Mouse (Mus musculus): ENCODE measurements at regions not wholly inside any gene's neighbourhood (a gene's known extent, or its start where the extent isn't known, plus 50 kb on each side); places are given as distances from the start of the nearest gene placed in this dataset.

- TF ChIP-seq GATA4 (IDR thresholded peaks at IDR 0.05; ENCODE audit: insufficient replicate concordance, low read length) = no peak
Measured at GRCm38 (mm10) chr12:106389214-106389613, 379.2 kb downstream of the Vrk1 start.

DNA sequence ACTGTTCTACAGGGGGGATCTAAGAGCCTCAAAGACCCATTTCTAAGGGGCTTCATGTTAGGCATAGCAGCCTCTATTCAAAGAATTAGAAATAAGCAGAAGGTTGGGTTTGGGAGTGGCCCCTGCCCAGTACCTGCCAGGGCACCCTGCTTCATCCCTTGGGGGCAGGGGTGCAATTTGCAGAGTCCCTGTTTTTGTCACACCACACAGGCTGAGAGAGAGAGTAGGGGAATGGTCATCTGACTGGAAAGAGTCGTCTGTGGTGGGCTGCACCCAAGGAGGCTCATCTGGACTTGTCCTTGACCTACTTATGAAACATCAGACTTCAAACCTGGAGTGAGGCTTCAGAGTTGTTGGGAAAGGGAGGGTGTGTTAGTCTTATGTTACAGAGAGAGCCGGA lies 382.3 kb downstream of the Vrk1 start:
- no peak for TF ChIP-seq GATA4 (IDR thresholded peaks at IDR 0.05; ENCODE audit: insufficient replicate concordance, low read length)

GRCm38 (mm10) chr12:106399085-106399484 lies 389.1 kb downstream of the Vrk1 start:
- no peak for TF ChIP-seq GATA4 (IDR thresholded peaks at IDR 0.05; ENCODE audit: insufficient replicate concordance, low read length)

DNA sequence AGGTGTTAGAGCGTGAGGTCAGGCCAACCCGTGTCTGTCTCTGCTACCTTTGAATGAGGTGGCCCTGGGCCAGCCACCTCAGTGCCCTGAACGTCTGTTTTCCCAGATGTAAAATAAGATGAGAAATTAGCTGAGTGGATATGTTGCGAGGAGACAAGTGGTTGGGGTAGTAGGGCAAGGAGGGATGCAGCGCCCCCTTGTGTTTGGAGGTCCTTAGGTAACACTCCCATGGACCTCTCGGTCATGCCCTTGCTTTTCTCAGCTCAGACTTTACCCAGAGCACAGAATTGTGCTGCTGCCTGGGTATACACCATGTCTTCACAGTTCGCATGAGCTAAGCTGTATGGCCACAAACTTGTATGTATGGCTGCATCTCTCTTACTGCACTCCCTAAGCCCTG lies 401.0 kb downstream of the Vrk1 start:
- no peak for TF ChIP-seq GATA4 (IDR thresholded peaks at IDR 0.05; ENCODE audit: insufficient replicate concordance, low read length)

GRCm38 (mm10) chr12:106426631-106427030 lies 416.6 kb downstream of the Vrk1 start:
- TF ChIP-seq GATA4 (IDR thresholded peaks at IDR 0.05; ENCODE audit: insufficient replicate concordance, low read length) = no peak

- TF ChIP-seq GATA4 (IDR thresholded peaks at IDR 0.05; ENCODE audit: insufficient replicate concordance, low read length) = no peak
Measured at GRCm38 (mm10) chr12:106429991-106430390, 420.0 kb downstream of the Vrk1 start.

DNA sequence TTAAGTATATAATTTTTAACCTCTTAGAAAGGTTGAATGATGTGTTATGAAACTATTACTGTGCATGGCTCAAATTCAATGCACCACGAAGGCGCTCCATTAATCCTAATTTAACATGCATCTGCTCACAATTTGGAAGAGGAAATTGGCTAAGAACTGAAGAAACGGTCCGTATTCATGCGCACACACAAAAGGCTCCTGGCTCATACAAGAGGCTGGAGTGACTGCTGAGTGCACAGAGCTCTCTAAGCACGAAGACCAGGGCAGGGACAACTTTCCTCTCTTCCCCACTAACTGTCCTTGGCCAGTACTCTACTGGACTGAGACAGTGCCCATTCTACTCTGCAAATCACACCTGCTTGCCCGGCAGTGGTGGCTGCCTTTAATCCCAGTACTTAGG lies 435.1 kb downstream of the Vrk1 start:
- no peak for TF ChIP-seq GATA4 (IDR thresholded peaks at IDR 0.05; ENCODE audit: insufficient replicate concordance, low read length)

GRCm38 (mm10) chr12:106445976-106446375 lies 435.9 kb downstream of the Vrk1 start:
- no peak for TF ChIP-seq GATA4 (IDR thresholded peaks at IDR 0.05; ENCODE audit: insufficient replicate concordance, low read length)

- no peak for TF ChIP-seq GATA4 (IDR thresholded peaks at IDR 0.05; ENCODE audit: insufficient replicate concordance, low read length)
Measured at GRCm38 (mm10) chr12:106446876-106447532, 437.0 kb downstream of the Vrk1 start.

DNA sequence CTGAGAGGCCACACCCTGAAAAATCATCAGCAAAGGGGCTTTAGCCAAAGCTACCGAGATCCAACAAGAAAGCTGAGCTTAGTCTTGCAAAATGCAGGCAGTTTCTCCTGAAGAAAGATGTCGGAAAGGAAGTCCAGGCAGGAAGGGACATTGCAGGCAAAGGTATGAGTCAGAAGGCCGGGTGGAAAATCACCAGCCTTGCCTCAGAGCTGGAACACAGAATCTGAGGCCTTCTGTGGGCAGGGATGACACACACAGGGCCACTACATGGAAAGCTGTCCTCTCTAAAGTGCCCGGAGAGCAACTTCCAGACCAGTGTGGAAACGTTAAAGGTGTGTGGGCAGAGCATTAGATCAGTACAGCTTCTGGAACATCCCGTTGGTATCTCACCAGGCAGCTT lies 438.5 kb downstream of the Vrk1 start:
- no peak for TF ChIP-seq GATA4 (IDR thresholded peaks at IDR 0.05; ENCODE audit: insufficient replicate concordance, low read length)

DNA sequence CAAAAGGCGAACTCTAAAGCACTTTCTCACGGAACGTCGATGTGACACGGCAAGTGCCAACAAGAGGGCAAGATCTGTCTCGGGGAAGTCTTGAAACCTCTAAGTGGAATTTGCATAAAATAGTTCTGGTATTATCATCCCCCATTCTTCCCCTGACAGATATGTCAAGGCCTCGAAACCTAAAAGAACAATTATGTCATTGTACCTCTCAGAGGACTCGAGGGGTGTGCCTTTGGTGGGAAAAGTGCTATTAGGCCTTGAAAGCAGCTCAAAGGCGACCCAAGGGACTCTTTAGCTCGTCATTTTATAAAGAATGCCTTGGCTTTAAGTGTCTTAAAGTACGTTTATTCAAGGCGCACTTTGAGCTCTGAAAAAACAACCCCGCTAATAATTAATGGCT lies 443.5 kb downstream of the Vrk1 start:
- no peak for TF ChIP-seq GATA4 (IDR thresholded peaks at IDR 0.05; ENCODE audit: insufficient replicate concordance, low read length)

DNA sequence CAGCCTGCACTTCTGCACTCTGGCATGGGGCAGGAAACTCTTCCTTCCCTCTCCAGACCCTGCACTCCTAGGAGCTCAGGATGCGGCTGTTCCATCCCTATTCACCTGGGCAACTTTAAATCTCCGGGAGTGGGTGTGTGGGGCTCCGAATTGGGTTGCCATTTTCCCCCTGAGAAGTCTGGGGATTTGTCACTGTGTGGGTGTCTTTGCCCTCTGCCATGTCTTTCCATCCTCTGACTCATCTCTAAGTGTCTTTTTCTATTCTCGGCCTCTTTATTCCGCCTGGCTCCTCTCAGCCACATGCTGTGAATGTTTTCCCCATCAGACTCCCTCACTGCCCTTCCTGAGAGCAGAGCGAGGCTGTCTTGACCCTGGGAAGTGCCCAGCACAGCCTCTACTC lies 448.2 kb downstream of the Vrk1 start:
- TF ChIP-seq GATA4 (IDR thresholded peaks at IDR 0.05; ENCODE audit: insufficient replicate concordance, low read length) = no peak

GRCm38 (mm10) chr12:106460650-106461049 lies 450.6 kb downstream of the Vrk1 start:
- TF ChIP-seq GATA4 (IDR thresholded peaks at IDR 0.05; ENCODE audit: insufficient replicate concordance, low read length) = no peak

GRCm38 (mm10) chr12:106462281-106462680 lies 452.3 kb downstream of the Vrk1 start:
- TF ChIP-seq GATA4 (IDR thresholded peaks at IDR 0.05; ENCODE audit: insufficient replicate concordance, low read length) = no peak

GRCm38 (mm10) chr12:106464701-106465100 lies 454.7 kb downstream of the Vrk1 start:
- no peak for TF ChIP-seq GATA4 (IDR thresholded peaks at IDR 0.05; ENCODE audit: insufficient replicate concordance, low read length)

DNA sequence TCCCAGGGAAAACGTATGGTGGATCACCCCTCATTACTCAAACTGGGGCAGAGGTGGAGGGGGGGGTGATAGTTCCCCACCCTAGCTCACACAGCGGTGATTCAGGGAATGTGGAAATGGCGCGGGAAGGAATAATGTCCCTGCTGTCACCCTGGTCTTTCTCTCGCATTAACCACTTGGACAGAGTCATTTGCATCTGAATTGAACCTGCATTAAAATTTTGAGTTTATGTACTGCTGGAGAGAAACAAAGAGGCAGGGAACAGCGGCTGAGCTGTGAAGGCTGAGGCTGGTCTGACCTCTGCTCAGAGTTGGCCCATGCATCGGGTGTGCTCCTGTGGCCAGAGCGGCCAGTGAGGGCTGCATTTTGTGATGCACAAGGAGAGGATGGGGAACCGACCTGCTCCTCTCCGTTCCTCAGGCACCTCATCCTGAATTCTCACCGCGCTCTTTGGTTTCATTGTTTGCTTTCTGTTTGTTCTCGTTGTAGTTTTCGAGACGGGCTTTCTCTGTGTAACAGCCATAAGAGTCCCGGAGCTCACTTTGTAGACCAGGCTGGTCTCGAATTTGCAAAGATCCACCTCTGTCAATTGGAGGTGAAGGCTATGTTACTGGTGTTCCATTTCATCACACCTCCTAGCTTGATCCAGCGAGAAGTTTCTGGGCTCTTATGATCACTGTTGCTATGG lies 458.3 kb downstream of the Vrk1 start:
- TF ChIP-seq GATA4 (IDR thresholded peaks at IDR 0.05; ENCODE audit: insufficient replicate concordance, low read length) = no peak

Measured in liver, adult (tissue).